Mouse (Mus musculus): ENCODE data around the gene Slc7a1.

GRCm38 (mm10) chr5:148310790-148311189 lies 88.9 kb downstream of the Slc7a1 start:
- TF ChIP-seq GATA1 (IDR thresholded peaks at IDR 0.05; ENCODE audit: low read depth, low read length), result no peak
- TF ChIP-seq EP300 (IDR thresholded peaks at IDR 0.05; ENCODE audit: low read depth in 1 of 2, low read length in 2 of 2), result peak in 1 of 2 experiments; percentile 70; a peak in 2 of 4 replicates
- TF ChIP-seq MEF2A (IDR thresholded peaks at IDR 0.05; ENCODE audit: extremely low read depth, insufficient replicate concordance, low read depth, low read length, poor library complexity, severe bottlenecking), result no peak
- no peak for TF ChIP-seq ZNF384 (IDR thresholded peaks at IDR 0.05; ENCODE audit: low read depth, low read length)
- peak; percentile 28 to 78 (median 76); a peak in 5 of 6 replicates for TF ChIP-seq CTCF (IDR thresholded peaks at IDR 0.05 in 2 of 3, conservative IDR thresholded peaks at IDR 0.05 in 1 of 3; ENCODE audit: control insufficient read depth in 1 of 3, insufficient read depth in 1 of 3, low read depth in 2 of 3, low read length in 3 of 3, poor library complexity in 1 of 3, severe bottlenecking in 1 of 3)
- TF ChIP-seq POLR2A (IDR thresholded peaks at IDR 0.05; ENCODE audit: control insufficient read depth in 1 of 2, insufficient read depth in 1 of 2, low read depth in 1 of 2, low read length in 2 of 2, poor library complexity in 1 of 2), result no peak
- no peak for TF ChIP-seq NELFE (IDR thresholded peaks at IDR 0.05; ENCODE audit: low read depth, low read length)
- TF ChIP-seq CHD2 (IDR thresholded peaks at IDR 0.05; ENCODE audit: low read length), result no peak
- TF ChIP-seq E2F4 (IDR thresholded peaks at IDR 0.05; ENCODE audit: borderline replicate concordance, low read depth, low read length), result no peak
- no peak for TF ChIP-seq USF2 (IDR thresholded peaks at IDR 0.05; ENCODE audit: borderline replicate concordance in 1 of 2, insufficient read depth in 1 of 2, low read depth in 1 of 2, low read length in 2 of 2)
- no peak for TF ChIP-seq MYB (IDR thresholded peaks at IDR 0.05; ENCODE audit: low read depth, low read length)
- peak; percentile 45; the same call in 1 of the 2 replicates for TF ChIP-seq ELF1 (IDR thresholded peaks at IDR 0.05; ENCODE audit: low read depth, low read length)

Measured in MEL (cell line).